Mouse (Mus musculus): ENCODE measurements around the gene Cgnl1.

DNA sequence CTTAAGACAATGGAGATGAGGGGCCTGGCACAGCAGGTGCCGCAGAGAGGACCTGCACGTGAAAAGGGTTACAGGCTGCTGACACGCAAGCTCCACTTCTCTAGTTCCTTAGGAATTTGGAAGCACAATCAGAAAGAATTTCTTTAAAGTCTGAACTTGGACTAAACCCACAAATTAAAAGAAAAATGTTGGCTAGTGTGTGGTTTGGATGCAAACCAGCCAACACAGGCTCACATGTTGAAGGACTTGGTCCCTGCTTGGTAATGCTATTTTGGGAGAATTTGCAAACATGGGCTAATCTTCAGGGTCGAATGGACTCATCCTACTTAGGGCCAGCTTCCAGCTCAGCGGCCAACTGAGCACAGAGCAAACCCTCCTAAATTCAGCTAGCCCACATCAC is 26.8 kb upstream of the Cgnl1 start:
- TF ChIP-seq CTCF (conservative IDR thresholded peaks at IDR 0.05; ENCODE audit: insufficient read depth, insufficient read length, low read depth, low read length) (no peak), POLR2A (IDR thresholded peaks at IDR 0.05; ENCODE audit: low read depth, low read length) (no peak)

Measured in kidney, adult 2 months (tissue).